Mouse (Mus musculus) lung, postnatal 0 days (tissue): Measurements from ENCODE around the gene Zscan5b. TPM values are rescaled to one million over a fixed set of nuclear protein-coding genes. Genes with fewer than 3 reads are reported as not detected.
A peak's percentile ranks its signal among the peaks of the same experiment; 100 is the strongest.
"Not testable (repeated sequence)": the region's sequence is repeated elsewhere in the genome, so short reads cannot be mapped to it uniquely, and the experiment has no call there.

Experiments used
- ATAC-seq: fragments of 200-750 bp; cut with Nextera tagmentation; 2 replicates; pipeline ENCODE4 v1.8.0; 2017; ENCODE audit warnings: moderate library complexity
- DNase-seq: peaks from one replicate; pipeline ENCODE4 v3.0.0-alpha.2; 2016; ENCODE audit warnings: low spot score
- H3K27ac ChIP-seq: fragments of 300-500 bp; sonication (generic); 2 replicates; pipeline ENCODE4 v1.5.1; 2014; ENCODE audit warnings: antibody characterized with exemption, mild to moderate bottlenecking, low read length, mixed read lengths
- H3K27me3 ChIP-seq: fragments of 300-500 bp; sonication (generic); replicated peaks from 2 replicates; pipeline ENCODE4 v1.6.1; 2014; ENCODE audit warnings: low read length, mixed read lengths; ENCODE audit not compliant: insufficient read depth
- H3K36me3 ChIP-seq: fragments of 300-500 bp; sonication (generic); 2 replicates; pipeline ENCODE4 v1.6.1; 2014; ENCODE audit warnings: low read length, mixed read lengths; ENCODE audit not compliant: insufficient read depth
- H3K4me1 ChIP-seq: fragments of 300-500 bp; sonication (generic); 2 replicates; pipeline ENCODE4 v1.6.1; 2014; ENCODE audit warnings: antibody characterized with exemption, low read depth, low read length, mixed read lengths; ENCODE audit not compliant: insufficient read depth
- H3K4me2 ChIP-seq: fragments of 300-500 bp; sonication (generic); replicated peaks from 2 replicates; pipeline ENCODE4 v1.6.1; 2014; ENCODE audit warnings: low read depth, mild to moderate bottlenecking, low read length, moderate library complexity, mixed read lengths
- H3K4me3 ChIP-seq: fragments of 300-500 bp; sonication (generic); 2 replicates; pipeline ENCODE4 v1.5.1; 2014; ENCODE audit warnings: low read depth, low read length
- H3K9ac ChIP-seq: fragments of 300-500 bp; sonication (generic); replicated peaks from 2 replicates; pipeline ENCODE4 v1.6.1; 2014; ENCODE audit warnings: low read depth, mild to moderate bottlenecking
- H3K9me3 ChIP-seq: fragments of 300-500 bp; sonication (generic); 2 replicates; pipeline ENCODE4 v1.6.1; 2016; ENCODE audit warnings: low read length, mixed read lengths
- CTCF ChIP-seq: IDR thresholded peaks from 2 replicates; pipeline ENCODE4 v1.5.1; 2016; ENCODE audit warnings: antibody characterized with exemption, mild to moderate bottlenecking
- EP300 ChIP-seq: IDR thresholded peaks from 2 replicates; pipeline ENCODE4 v1.6.1; 2016; ENCODE audit warnings: antibody characterized with exemption, mild to moderate bottlenecking, control low read depth
- WGBS: fragments of 180-500 bp; shearing (Covaris S2); extraction: QIAGEN DNeasy Blood & Tissue Kit; methylation state at CpG from one replicate; pipeline ENCODE4 v1.1.7; 2014; 5-methylcytosine and 5-hydroxymethylcytosine counted together
- polyA plus RNA-seq: library from polyadenylated mRNA; unstranded; fragments of >200 nt; fragmentation: Nextera tagmentation; extraction: Ambion mirVana; gene quantifications from 2 replicates; pipeline ENCODE4 v1.2.1, GENCODE M21; 2015

The Zscan5b gene
- polyA plus RNA-seq, 1 experiment from 2014 or later = not detected

DNA sequence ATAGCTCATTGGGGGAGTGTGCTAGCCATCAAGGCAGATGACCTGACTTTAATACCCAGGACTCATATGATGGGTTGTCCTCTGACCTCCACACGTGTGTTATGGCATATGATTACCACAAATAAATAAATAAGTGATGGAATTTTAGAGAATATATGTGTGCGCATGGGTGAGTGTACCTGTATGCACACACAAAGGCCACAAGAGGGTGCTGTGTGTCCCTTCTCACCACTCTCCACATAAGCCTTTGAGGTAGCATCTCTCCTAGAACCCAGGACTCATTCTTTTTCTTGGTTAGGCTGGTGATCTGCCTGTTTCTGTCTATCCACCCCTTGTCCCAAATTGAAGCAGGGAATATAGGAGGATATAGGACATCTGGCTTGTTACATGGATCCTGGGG is 26.3 kb upstream of the Zscan5b start:
- H3K9ac ChIP-seq = no peak overlapping the region

GRCm38 (mm10) chr7:6196790-6197189 is 25.3 kb upstream of the Zscan5b start, which contains the start of gene Galp:
Gene Galp, plus strand, starts transcription at chr7:6197090.
- no peaks in the 10 kb centered on the region for H3K4me1 ChIP-seq
- no peaks in the 10 kb centered on the region for H3K9me3 ChIP-seq
- no peak within 1 kb of the TSS for H3K9ac ChIP-seq
- no peak within 1 kb of the TSS for H3K4me2 ChIP-seq
- DNase-seq (no peak), ATAC-seq (no peak)
- no peaks in the 10 kb centered on the region for H3K27me3 ChIP-seq
- TF ChIP-seq CTCF (no peak), EP300 (no peak)
- H3K36me3 ChIP-seq = no peaks in the 10 kb centered on the region
- no peak within 1 kb of the TSS for H3K27ac ChIP-seq
- H3K4me3 ChIP-seq = no peak within 1 kb of the TSS
- WGBS = 57% methylated on average over 3 of the region's 3 CpGs

More for the DNA sequence above, 26.3 kb upstream of the Zscan5b start:
- DNase-seq = no peak
- H3K27me3 ChIP-seq = no peaks in the 10 kb centered on the region
- WGBS = 46% methylated on average over 2 of the region's 2 CpGs
- no peak overlapping the region for H3K4me2 ChIP-seq
- H3K36me3 ChIP-seq = no peaks in the 10 kb centered on the region
- H3K27ac ChIP-seq = no peak overlapping the region
- no peak for ATAC-seq
- no peaks in the 10 kb centered on the region for H3K9me3 ChIP-seq
- no peaks in the 10 kb centered on the region for H3K4me1 ChIP-seq
- TF ChIP-seq CTCF (peak; percentile 42), EP300 (no peak)
- H3K4me3 ChIP-seq = no peak overlapping the region

GRCm38 (mm10) chr7:6204200-6204599 is 17.9 kb upstream of the Zscan5b start:
- WGBS = 71% methylated on average over 3 of the region's 3 CpGs

GRCm38 (mm10) chr7:6213144-6213543 is 8.9 kb upstream of the Zscan5b start:
- whole genome bisulfite sequencing = 43% methylated on average over 5 of the region's 5 CpGs
- Histone ChIP-seq H3K4me3 (no peak overlapping the region), H3K4me1 (no peaks in the 10 kb centered on the region), H3K9ac (no peak overlapping the region), H3K9me3 (no peaks in the 10 kb centered on the region), H3K4me2 (no peak overlapping the region), H3K27ac (no peak overlapping the region), H3K27me3 (no peaks in the 10 kb centered on the region), H3K36me3 (no peaks in the 10 kb centered on the region)
- DNase-seq (no peak), ATAC-seq (no peak)
- TF ChIP-seq CTCF (peak; percentile 31; the same call in 1 of the 2 replicates), EP300 (no peak)

More at GRCm38 (mm10) chr7:6204200-6204599, 17.9 kb upstream of the Zscan5b start:
- DNase-seq (no peak), ATAC-seq (no peak)
- Histone ChIP-seq H3K9me3 (no peaks in the 10 kb centered on the region), H3K9ac (no peak overlapping the region), H3K27me3 (no peaks in the 10 kb centered on the region), H3K4me1 (no peaks in the 10 kb centered on the region), H3K36me3 (no peaks in the 10 kb centered on the region), H3K4me3 (no peak overlapping the region), H3K27ac (no peak overlapping the region), H3K4me2 (no peak overlapping the region)
- TF ChIP-seq CTCF (no peak), EP300 (no peak)

DNA sequence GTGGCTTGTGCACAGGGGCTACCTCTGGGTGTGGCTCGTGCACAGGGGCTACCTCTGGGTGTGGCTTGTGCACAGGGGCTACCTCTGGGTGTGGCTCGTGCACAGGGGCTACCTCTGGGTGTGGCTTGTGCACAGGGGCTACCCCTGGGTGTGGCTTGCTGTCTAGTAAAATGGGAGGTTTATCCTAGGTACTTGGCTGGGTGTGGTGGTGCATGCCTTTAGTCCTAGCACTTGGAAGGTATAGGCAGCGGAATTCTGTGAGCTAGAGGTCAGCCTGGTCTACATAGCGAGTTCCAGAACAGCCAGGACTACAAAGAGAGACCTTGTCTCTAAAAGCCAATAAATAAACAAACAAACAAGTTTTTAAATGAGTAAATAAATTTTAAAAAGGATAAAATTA is 7.4 kb upstream of the Zscan5b start:
- not testable (repeated sequence) for H3K27me3 ChIP-seq, H3K27ac ChIP-seq, DNase-seq, ATAC-seq, H3K4me2 ChIP-seq, H3K9me3 ChIP-seq, H3K9ac ChIP-seq, H3K4me3 ChIP-seq, H3K4me1 ChIP-seq, H3K36me3 ChIP-seq
- 65% methylated on average over 2 of the region's 4 CpGs for WGBS

DNA sequence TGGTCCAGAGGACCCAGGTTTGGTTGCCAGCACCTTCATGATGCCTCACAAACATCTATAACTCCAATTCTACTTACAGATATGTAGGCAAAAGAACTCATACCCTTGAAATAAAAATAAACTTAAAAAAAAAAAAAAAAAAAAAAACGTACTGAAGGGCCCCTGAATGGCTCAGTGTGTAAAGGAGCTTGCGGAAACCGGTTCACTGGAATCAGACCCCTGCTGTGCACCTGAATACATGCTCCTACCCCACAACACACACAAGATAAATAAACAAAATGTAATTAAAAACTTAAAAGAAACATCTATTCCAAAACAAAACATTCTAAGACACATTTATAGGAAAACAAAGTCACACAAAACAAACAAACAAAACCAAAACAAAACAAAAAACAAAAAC is 1.9 kb upstream of the Zscan5b start:
- Histone ChIP-seq H3K27me3 (no peaks in the 10 kb centered on the region), H3K4me2 (no peak overlapping the region), H3K36me3 (no peaks in the 10 kb centered on the region), H3K4me1 (no peaks in the 10 kb centered on the region), H3K9me3 (no peaks in the 10 kb centered on the region), H3K4me3 (no peak overlapping the region), H3K27ac (no peak overlapping the region), H3K9ac (no peak overlapping the region)
- 51% methylated on average over 3 of the region's 3 CpGs for WGBS
- TF ChIP-seq EP300 (no peak), CTCF (no peak)
- DNase-seq (no peak), ATAC-seq (no peak)

- H3K36me3 ChIP-seq, ATAC-seq, H3K4me3 ChIP-seq, H3K9me3 ChIP-seq, H3K9ac ChIP-seq, H3K27me3 ChIP-seq, H3K4me2 ChIP-seq, H3K27ac ChIP-seq, H3K4me1 ChIP-seq, DNase-seq: not testable (repeated sequence)
- WGBS = 54% methylated on average over 8 of the region's 8 CpGs
Measured at GRCm38 (mm10) chr7:6228491-6228890, 6.4 kb downstream of the Zscan5b start.
